Mouse (Mus musculus) T-cell, adult 2 months (primary cell): Measurements from ENCODE around the gene Gm4836.
"Not testable (repeated sequence)": the region's sequence is repeated elsewhere in the genome, so short reads cannot be mapped to it uniquely, and the experiment has no call there.

Source experiments
- DNase-seq: peaks from one replicate; pipeline ENCODE4 v3.0.0; 2022; ENCODE audit warnings: low spot score

Gm4836 gene

GRCm38 (mm10) chrX:28293532-28293931 is at the start of gene Gm4836:
Gene Gm4836, minus strand, starts transcription at chrX:28293632.
- DNase-seq: not testable (repeated sequence)
